Mouse (Mus musculus) cerebellum, adult 8-10 months (tissue): ENCODE measurements around the gene Tsc22d2.
A peak's percentile ranks its signal among the peaks of the same experiment; 100 is the strongest.

ENCODE experiments used
- DNase-seq: peaks from one replicate; pipeline ENCODE4 v3.0.0; 2022

The Tsc22d2 gene

GRCm38 (mm10) chr3:58414234-58414938, at the start of gene Tsc22d2:
Gene Tsc22d2 (plus strand): TSS chr3:58414715.
- DNase-seq, result peak; percentile 98

- DNase-seq, result no peak
Observed at GRCm38 (mm10) chr3:58366756-58367155, 47.8 kb upstream of the Tsc22d2 start.

GRCm38 (mm10) chr3:58370811-58371210, 43.7 kb upstream of the Tsc22d2 start:
- DNase-seq, result no peak

GRCm38 (mm10) chr3:58372066-58372904, 42.2 kb upstream of the Tsc22d2 start:
- DNase-seq, result peak; percentile 44

GRCm38 (mm10) chr3:58372905-58373208, 41.7 kb upstream of the Tsc22d2 start:
- DNase-seq, result no peak

- no peak for DNase-seq
Observed at GRCm38 (mm10) chr3:58374281-58374680, 40.2 kb upstream of the Tsc22d2 start.

GRCm38 (mm10) chr3:58376713-58377112, 37.8 kb upstream of the Tsc22d2 start:
- no peak for DNase-seq

- no peak for DNase-seq
Observed at GRCm38 (mm10) chr3:58377589-58378134, 36.9 kb upstream of the Tsc22d2 start.

- DNase-seq, result no peak
Observed at GRCm38 (mm10) chr3:58382676-58383075, 31.8 kb upstream of the Tsc22d2 start.

- no peak for DNase-seq
Observed at GRCm38 (mm10) chr3:58385060-58385459, 29.5 kb upstream of the Tsc22d2 start.

- DNase-seq, result no peak
Observed at GRCm38 (mm10) chr3:58388731-58389130, 25.8 kb upstream of the Tsc22d2 start.

- no peak for DNase-seq
Observed at GRCm38 (mm10) chr3:58398541-58398940, 16.0 kb upstream of the Tsc22d2 start.

- no peak for DNase-seq
Observed at GRCm38 (mm10) chr3:58399931-58400330, 14.6 kb upstream of the Tsc22d2 start.

- no peak for DNase-seq
Observed at GRCm38 (mm10) chr3:58411669-58412068, 2.8 kb upstream of the Tsc22d2 start.

- no peak for DNase-seq
Observed at GRCm38 (mm10) chr3:58413671-58414070, 844 bp upstream of the Tsc22d2 start.

GRCm38 (mm10) chr3:58414986-58415883, 720 bp downstream of the Tsc22d2 start:
- peak; percentile 75 for DNase-seq

GRCm38 (mm10) chr3:58415884-58416725, 1.6 kb downstream of the Tsc22d2 start:
- peak; percentile 66 for DNase-seq

GRCm38 (mm10) chr3:58416726-58417437, 2.4 kb downstream of the Tsc22d2 start:
- DNase-seq, result peak; percentile 38

- no peak for DNase-seq
Observed at GRCm38 (mm10) chr3:58418724-58419705, 4.5 kb downstream of the Tsc22d2 start.

GRCm38 (mm10) chr3:58428861-58429260, 14.3 kb downstream of the Tsc22d2 start:
- no peak for DNase-seq
